Mouse (Mus musculus) neural tube, embryonic 13.5 days (tissue): Measurements from ENCODE around the gene Hvcn1. TPM values are rescaled to one million over a fixed set of nuclear protein-coding genes. Genes with fewer than 3 reads are reported as not detected.

ENCODE experiments used
- ATAC-seq: fragments of 200-750 bp; cut with Nextera tagmentation; 2 replicates; pipeline ENCODE4 v1.8.0; 2017; ENCODE audit warnings: low read depth, mild to moderate bottlenecking, moderate TSS enrichment, moderate library complexity
- H3K27ac ChIP-seq: fragments of 300-500 bp; sonication (generic); replicated peaks from 2 replicates; pipeline ENCODE4 v1.5.1; 2015; ENCODE audit warnings: moderate library complexity, mild to moderate bottlenecking, inconsistent platforms
- H3K27me3 ChIP-seq: fragments of 300-500 bp; sonication (generic); 2 replicates; pipeline ENCODE4 v1.6.1; 2015; ENCODE audit warnings: mild to moderate bottlenecking, inconsistent platforms
- H3K36me3 ChIP-seq: fragments of 300-500 bp; sonication (generic); 2 replicates; pipeline ENCODE4 v1.6.1; 2015; ENCODE audit warnings: mild to moderate bottlenecking, inconsistent platforms
- H3K4me1 ChIP-seq: fragments of 300-500 bp; sonication (generic); replicated peaks from 2 replicates; pipeline ENCODE4 v1.6.1; 2015; ENCODE audit warnings: inconsistent platforms
- H3K4me2 ChIP-seq: fragments of 300-500 bp; sonication (generic); 2 replicates; pipeline ENCODE4 v1.6.1; 2015; ENCODE audit warnings: inconsistent platforms, mild to moderate bottlenecking, moderate library complexity
- H3K4me3 ChIP-seq: fragments of 300-500 bp; sonication (generic); 2 replicates; pipeline ENCODE4 v1.5.1; 2015; ENCODE audit warnings: mild to moderate bottlenecking, inconsistent platforms
- H3K9ac ChIP-seq: fragments of 300-500 bp; sonication (generic); 2 replicates; pipeline ENCODE4 v1.6.1; 2015; ENCODE audit warnings: moderate library complexity, mild to moderate bottlenecking, inconsistent platforms
- H3K9me3 ChIP-seq: fragments of 300-500 bp; sonication (generic); 2 replicates; pipeline ENCODE4 v1.6.1; 2016; ENCODE audit warnings: inconsistent platforms
- WGBS: fragments of 180-500 bp; shearing (Covaris S2); methylation state at CpG from one replicate; pipeline ENCODE4 v1.1.7; 2015; 5-methylcytosine and 5-hydroxymethylcytosine counted together
- polyA plus RNA-seq: library from polyadenylated mRNA; unstranded; fragments of >200 nt; fragmentation: Nextera tagmentation; extraction: Ambion mirVana; gene quantifications from 2 replicates; pipeline ENCODE4 v1.2.1, GENCODE M21; 2015

The Hvcn1 gene
- polyA plus RNA-seq, 1 experiment from 2014 or later = 2.2 TPM

GRCm38 (mm10) chr5:122280827-122281462, 74.3 kb downstream of the Hvcn1 start:
- no peak overlapping the region for H3K4me3 ChIP-seq
- H3K4me2 ChIP-seq = peak overlapping the region; percentile 28; the same call in 1 of the 2 replicates
- no peaks in the 10 kb centered on the region for H3K9me3 ChIP-seq
- H3K27me3 ChIP-seq = peaks cover 4% of the 10 kb centered on the region; the same call in 1 of the 2 replicates
- H3K27ac ChIP-seq = no peak overlapping the region
- no peak overlapping the region for H3K9ac ChIP-seq
- ATAC-seq = no peak
- WGBS = 43% methylated on average over 19 of the region's 19 CpGs
- H3K36me3 ChIP-seq = no peaks in the 10 kb centered on the region
- peaks cover 9% of the 10 kb centered on the region for H3K4me1 ChIP-seq

- Histone ChIP-seq H3K9me3 (no peaks in the 10 kb centered on the region), H3K36me3 (peaks cover 16% of the 10 kb centered on the region), H3K4me2 (peak overlapping the region; percentile 98), H3K4me1 (peaks cover 23% of the 10 kb centered on the region), H3K27me3 (peaks cover 4% of the 10 kb centered on the region; the same call in 1 of the 2 replicates), H3K4me3 (peak overlapping the region; percentile 96; the same call in 1 of the 2 replicates), H3K27ac (no peak overlapping the region), H3K9ac (no peak overlapping the region)
- 30% methylated on average over 2 of the region's 2 CpGs for WGBS
- ATAC-seq = no peak
Measured at GRCm38 (mm10) chr5:122283828-122284182, 77.2 kb downstream of the Hvcn1 start.

- peaks cover 23% of the 10 kb centered on the region for H3K4me1 ChIP-seq
- peak; percentile 94 for ATAC-seq
- peak within 1 kb of the TSS; percentile 94 for H3K9ac ChIP-seq
- H3K36me3 ChIP-seq = peaks cover 16% of the 10 kb centered on the region
- under 1% methylated on average over 92 of the region's 114 CpGs for WGBS
- peak within 1 kb of the TSS; percentile 90 for H3K27ac ChIP-seq
- no peaks in the 10 kb centered on the region for H3K9me3 ChIP-seq
- H3K4me3 ChIP-seq = peak within 1 kb of the TSS; percentile 96
- peaks cover 4% of the 10 kb centered on the region; the same call in 1 of the 2 replicates for H3K27me3 ChIP-seq
- H3K4me2 ChIP-seq = peak within 1 kb of the TSS; percentile 98
Measured at GRCm38 (mm10) chr5:122284183-122285028, 77.8 kb downstream of the Hvcn1 start, which contains the start of gene Pptc7. Gene Pptc7, plus strand, starts transcription at chr5:122284365.

GRCm38 (mm10) chr5:122285029-122285766, 78.6 kb downstream of the Hvcn1 start:
- H3K27me3 ChIP-seq = peaks cover 4% of the 10 kb centered on the region; the same call in 1 of the 2 replicates
- no peaks in the 10 kb centered on the region for H3K9me3 ChIP-seq
- WGBS = under 1% methylated on average over 34 of the region's 34 CpGs
- ATAC-seq = peak; percentile 61
- peaks cover 23% of the 10 kb centered on the region for H3K4me1 ChIP-seq
- H3K4me3 ChIP-seq = peak overlapping the region; percentile 96
- H3K4me2 ChIP-seq = peak overlapping the region; percentile 98
- peaks cover 22% of the 10 kb centered on the region for H3K36me3 ChIP-seq
- H3K27ac ChIP-seq = peak overlapping the region; percentile 90
- H3K9ac ChIP-seq = peak overlapping the region; percentile 94

- peak overlapping the region; percentile 94 for H3K9ac ChIP-seq
- peaks cover 1% of the 10 kb centered on the region; the same call in 1 of the 2 replicates for H3K27me3 ChIP-seq
- peaks cover 22% of the 10 kb centered on the region for H3K36me3 ChIP-seq
- peak overlapping the region; percentile 98 for H3K4me2 ChIP-seq
- H3K4me3 ChIP-seq = peak overlapping the region; percentile 96
- H3K4me1 ChIP-seq = peaks cover 23% of the 10 kb centered on the region
- H3K27ac ChIP-seq = no peak overlapping the region
- 65% methylated on average over 7 of the region's 7 CpGs for WGBS
- H3K9me3 ChIP-seq = no peaks in the 10 kb centered on the region
- no peak for ATAC-seq
Measured at GRCm38 (mm10) chr5:122285767-122286150, 79.2 kb downstream of the Hvcn1 start.

GRCm38 (mm10) chr5:122286191-122286590, 79.6 kb downstream of the Hvcn1 start:
- H3K4me1 ChIP-seq = peaks cover 26% of the 10 kb centered on the region
- no peak for ATAC-seq
- H3K4me2 ChIP-seq = peak overlapping the region; percentile 98
- WGBS = 86% methylated on average over 10 of the region's 10 CpGs
- H3K9me3 ChIP-seq = no peaks in the 10 kb centered on the region
- no peaks in the 10 kb centered on the region for H3K27me3 ChIP-seq
- peak overlapping the region; percentile 43; the same call in 1 of the 2 replicates for H3K9ac ChIP-seq
- H3K27ac ChIP-seq = no peak overlapping the region
- peak overlapping the region; percentile 96; the same call in 1 of the 2 replicates for H3K4me3 ChIP-seq
- H3K36me3 ChIP-seq = peaks cover 22% of the 10 kb centered on the region

GRCm38 (mm10) chr5:122287026-122287425, 80.4 kb downstream of the Hvcn1 start:
- ATAC-seq = no peak
- 97% methylated on average over 4 of the region's 4 CpGs for WGBS
- H3K9ac ChIP-seq = no peak overlapping the region

GRCm38 (mm10) chr5:122288147-122288811, 81.7 kb downstream of the Hvcn1 start:
- H3K4me2 ChIP-seq = no peak overlapping the region
- H3K9me3 ChIP-seq = no peaks in the 10 kb centered on the region
- ATAC-seq = no peak
- peaks cover 39% of the 10 kb centered on the region for H3K4me1 ChIP-seq
- peaks cover 22% of the 10 kb centered on the region for H3K36me3 ChIP-seq
- WGBS = 94% methylated on average over 4 of the region's 4 CpGs
- no peak overlapping the region for H3K4me3 ChIP-seq
- H3K9ac ChIP-seq = no peak overlapping the region
- no peaks in the 10 kb centered on the region for H3K27me3 ChIP-seq
- no peak overlapping the region for H3K27ac ChIP-seq

More at GRCm38 (mm10) chr5:122287026-122287425, 80.4 kb downstream of the Hvcn1 start:
- Histone ChIP-seq H3K4me1 (peaks cover 35% of the 10 kb centered on the region), H3K27ac (no peak overlapping the region), H3K36me3 (peaks cover 22% of the 10 kb centered on the region), H3K9me3 (no peaks in the 10 kb centered on the region), H3K27me3 (no peaks in the 10 kb centered on the region), H3K4me2 (no peak overlapping the region), H3K4me3 (no peak overlapping the region)

GRCm38 (mm10) chr5:122291149-122291548, 84.5 kb downstream of the Hvcn1 start:
- H3K4me3 ChIP-seq = no peak overlapping the region
- WGBS = 61% methylated on average over 6 of the region's 6 CpGs
- H3K36me3 ChIP-seq = peaks cover 22% of the 10 kb centered on the region
- H3K4me1 ChIP-seq = peaks cover 50% of the 10 kb centered on the region
- no peaks in the 10 kb centered on the region for H3K27me3 ChIP-seq
- H3K4me2 ChIP-seq = no peak overlapping the region
- H3K9me3 ChIP-seq = no peaks in the 10 kb centered on the region
- no peak overlapping the region for H3K9ac ChIP-seq
- no peak for ATAC-seq
- no peak overlapping the region for H3K27ac ChIP-seq
